In genomic region chr7:91516225-91516624, GRCm38 (mm10) we compare ENCODE assay signal across 17 mouse cellular contexts.
DNase-seq lines count a peak whose midpoint lies in the region; ATAC-seq and TF ChIP-seq lines count a peak whose summit lies in the region.
"Had no signal": no experiment of that assay in that cellular context is flagged by ENCODE, and none has a peak within 500 bp of the region (broad histone marks: within the 10 kb centered on the region; RNA-seq: fewer than 3 reads in every experiment).

No protein-coding gene starts in this region.

- H3K27ac ChIP-seq in forebrain, embryonic 14.5 days (ENCODE audit: low read depth, low read length), result no peak overlapping the region
- H3K27ac ChIP-seq in forebrain, embryonic 12.5 days, result no peak overlapping the region
- H3K27ac ChIP-seq in forebrain, embryonic 16.5 days (ENCODE audit: low read length), result no peak overlapping the region
- no peak overlapping the region for H3K27ac ChIP-seq in forebrain, embryonic 11.5 days (ENCODE audit: low read depth, low read length)
- H3K27ac ChIP-seq in midbrain, embryonic 15.5 days, result no peak overlapping the region
- no peak overlapping the region for H3K27ac ChIP-seq in midbrain, postnatal 0 days (ENCODE audit: low read depth, low read length)
- H3K27ac ChIP-seq: embryonic facial prominence, embryonic 10.5 days; embryonic facial prominence, embryonic 12.5 days had no signal

- no peaks in the 10 kb centered on the region for H3K36me3 ChIP-seq in forebrain, embryonic 14.5 days (ENCODE audit: control insufficient read depth, insufficient read depth, low read length)
- no peaks in the 10 kb centered on the region for H3K36me3 ChIP-seq in forebrain, embryonic 12.5 days (replicated peaks)
- no peaks in the 10 kb centered on the region for H3K36me3 ChIP-seq in forebrain, embryonic 16.5 days (ENCODE audit: control insufficient read depth, insufficient read depth)
- H3K36me3 ChIP-seq in forebrain, embryonic 11.5 days (ENCODE audit: control insufficient read depth, insufficient read depth, low read length), result no peaks in the 10 kb centered on the region
- no peaks in the 10 kb centered on the region for H3K36me3 ChIP-seq in midbrain, embryonic 15.5 days (replicated peaks)
- H3K36me3 ChIP-seq in midbrain, postnatal 0 days (ENCODE audit: insufficient read depth, low read length), result no peaks in the 10 kb centered on the region
- H3K36me3 ChIP-seq: embryonic facial prominence, embryonic 10.5 days; embryonic facial prominence, embryonic 12.5 days had no signal

- no peak overlapping the region for H3K4me3 ChIP-seq in forebrain, embryonic 14.5 days (ENCODE audit: low read depth, low read length)
- no peak overlapping the region for H3K4me3 ChIP-seq in forebrain, embryonic 12.5 days (replicated peaks)
- no peak overlapping the region for H3K4me3 ChIP-seq in forebrain, embryonic 16.5 days (replicated peaks; ENCODE audit: low read length)
- no peak overlapping the region for H3K4me3 ChIP-seq in forebrain, embryonic 11.5 days (ENCODE audit: low read depth, low read length)
- H3K4me3 ChIP-seq in midbrain, embryonic 15.5 days, result no peak overlapping the region
- no peak overlapping the region for H3K4me3 ChIP-seq in midbrain, postnatal 0 days (ENCODE audit: low read depth, low read length)
- H3K4me3 ChIP-seq: embryonic facial prominence, embryonic 10.5 days; embryonic facial prominence, embryonic 12.5 days had no signal

- H3K4me1 ChIP-seq in forebrain, embryonic 14.5 days (ENCODE audit: control insufficient read depth, insufficient read depth, low read length), result peaks cover 5% of the 10 kb centered on the region; the same call in 1 of the 2 replicates
- H3K4me1 ChIP-seq in forebrain, embryonic 12.5 days, result no peaks in the 10 kb centered on the region
- peaks cover 7% of the 10 kb centered on the region for H3K4me1 ChIP-seq in forebrain, embryonic 16.5 days (replicated peaks; ENCODE audit: control insufficient read depth, insufficient read depth, low read length)
- no peaks in the 10 kb centered on the region for H3K4me1 ChIP-seq in forebrain, embryonic 11.5 days (replicated peaks; ENCODE audit: control insufficient read depth, insufficient read depth, low read length)
- H3K4me1 ChIP-seq in midbrain, embryonic 15.5 days, result no peaks in the 10 kb centered on the region
- no peaks in the 10 kb centered on the region for H3K4me1 ChIP-seq in midbrain, postnatal 0 days (ENCODE audit: insufficient read depth, low read length)
- H3K4me1 ChIP-seq: embryonic facial prominence, embryonic 10.5 days; embryonic facial prominence, embryonic 12.5 days had no signal

- peak; percentile 60 for DNase-seq in forebrain, embryonic 14.5 days (ENCODE audit: low spot score)
- no peak for DNase-seq in forebrain, embryonic 11.5 days (ENCODE audit: low spot score)
- no peak for DNase-seq in midbrain, postnatal 0 days (ENCODE audit: low spot score)
- no peak for DNase-seq in spleen, adult 18-20 months
- DNase-seq: adrenal gland, adult 2 months; adrenal gland, postnatal 10 days; adrenal gland, postnatal 25 days; cerebellum, adult 11-12 months; cerebellum, adult 2 months; cerebellum, adult 9-10 months; cerebellum, postnatal 10 days; cerebellum, postnatal 25 days had no signal

- no peak for TF ChIP-seq CTCF in midbrain, postnatal 0 days (IDR thresholded peaks at IDR 0.05)

- H3K27me3 ChIP-seq in forebrain, embryonic 14.5 days (replicated peaks; ENCODE audit: control insufficient read depth, insufficient read depth, low read length), result no peaks in the 10 kb centered on the region
- no peaks in the 10 kb centered on the region for H3K27me3 ChIP-seq in forebrain, embryonic 12.5 days
- no peaks in the 10 kb centered on the region for H3K27me3 ChIP-seq in forebrain, embryonic 16.5 days (replicated peaks; ENCODE audit: control insufficient read depth, insufficient read depth, low read length)
- H3K27me3 ChIP-seq in forebrain, embryonic 11.5 days (ENCODE audit: control insufficient read depth, insufficient read depth, low read length), result no peaks in the 10 kb centered on the region
- H3K27me3 ChIP-seq in midbrain, embryonic 15.5 days (replicated peaks), result no peaks in the 10 kb centered on the region
- no peaks in the 10 kb centered on the region for H3K27me3 ChIP-seq in midbrain, postnatal 0 days (ENCODE audit: insufficient read depth, low read length)
- H3K27me3 ChIP-seq: embryonic facial prominence, embryonic 12.5 days had no signal

- H3K9me3 ChIP-seq in forebrain, embryonic 14.5 days (replicated peaks; ENCODE audit: control insufficient read depth, low read length), result no peaks in the 10 kb centered on the region
- no peaks in the 10 kb centered on the region for H3K9me3 ChIP-seq in forebrain, embryonic 12.5 days
- no peaks in the 10 kb centered on the region for H3K9me3 ChIP-seq in forebrain, embryonic 16.5 days (ENCODE audit: control insufficient read depth, low read length)
- no peaks in the 10 kb centered on the region for H3K9me3 ChIP-seq in forebrain, embryonic 11.5 days (ENCODE audit: control insufficient read depth, low read length)
- H3K9me3 ChIP-seq in midbrain, embryonic 15.5 days, result no peaks in the 10 kb centered on the region
- no peaks in the 10 kb centered on the region for H3K9me3 ChIP-seq in midbrain, postnatal 0 days (ENCODE audit: low read length)
- H3K9me3 ChIP-seq: embryonic facial prominence, embryonic 10.5 days; embryonic facial prominence, embryonic 12.5 days had no signal

- no peak overlapping the region for H3K9ac ChIP-seq in forebrain, embryonic 14.5 days (ENCODE audit: low read length)
- H3K9ac ChIP-seq in forebrain, embryonic 12.5 days, result no peak overlapping the region
- H3K9ac ChIP-seq in forebrain, embryonic 16.5 days (replicated peaks; ENCODE audit: low read depth, low read length), result no peak overlapping the region
- no peak overlapping the region for H3K9ac ChIP-seq in forebrain, embryonic 11.5 days (ENCODE audit: low read length)
- no peak overlapping the region for H3K9ac ChIP-seq in midbrain, embryonic 15.5 days
- no peak overlapping the region for H3K9ac ChIP-seq in midbrain, postnatal 0 days (replicated peaks; ENCODE audit: low read length, poor library complexity, severe bottlenecking)
- H3K9ac ChIP-seq: embryonic facial prominence, embryonic 12.5 days had no signal

- 63% methylated on average over 3 of the region's 3 CpGs for WGBS in forebrain, embryonic 14.5 days
- WGBS in forebrain, embryonic 12.5 days, result 77% methylated on average over 3 of the region's 3 CpGs
- WGBS in forebrain, embryonic 16.5 days, result 58% methylated on average over 3 of the region's 3 CpGs
- WGBS in forebrain, embryonic 11.5 days, result 83% methylated on average over 3 of the region's 3 CpGs
- WGBS in midbrain, embryonic 15.5 days, result 65% methylated on average over 3 of the region's 3 CpGs
- 65% methylated on average over 3 of the region's 3 CpGs for WGBS in midbrain, postnatal 0 days

- H3K4me2 ChIP-seq in forebrain, embryonic 14.5 days (ENCODE audit: low read length), result no peak overlapping the region
- no peak overlapping the region for H3K4me2 ChIP-seq in forebrain, embryonic 12.5 days
- H3K4me2 ChIP-seq in forebrain, embryonic 16.5 days (ENCODE audit: low read length), result no peak overlapping the region
- no peak overlapping the region for H3K4me2 ChIP-seq in forebrain, embryonic 11.5 days (ENCODE audit: low read depth, low read length, severe bottlenecking)
- no peak overlapping the region for H3K4me2 ChIP-seq in midbrain, embryonic 15.5 days
- H3K4me2 ChIP-seq in midbrain, postnatal 0 days (ENCODE audit: low read depth, low read length, poor library complexity, severe bottlenecking), result no peak overlapping the region
- H3K4me2 ChIP-seq: embryonic facial prominence, embryonic 12.5 days had no signal

- ATAC-seq in forebrain, embryonic 14.5 days, result peak; percentile 72
- ATAC-seq in forebrain, embryonic 12.5 days (ENCODE audit: low FRiP score), result no peak
- ATAC-seq in forebrain, embryonic 16.5 days, result peak; percentile 80
- no peak for ATAC-seq in forebrain, embryonic 11.5 days (replicated peaks; ENCODE audit: low FRiP score)
- 0 out of 2 replicates have a peak, but pooled peaks have one; percentile 30 for ATAC-seq in midbrain, embryonic 15.5 days (replicated peaks)
- ATAC-seq in midbrain, postnatal 0 days (ENCODE audit: low FRiP score), result no peak

Comparison
In these comparisons a context has a peak if more than half of its experiments do, and no peak if none do; other contexts are left out.
1. ATAC-seq: peak in forebrain, embryonic 14.5 days (single experiment), forebrain, embryonic 16.5 days (single experiment) and midbrain, embryonic 15.5 days (single experiment); none in forebrain, embryonic 12.5 days (single experiment), forebrain, embryonic 11.5 days (single experiment) and midbrain, postnatal 0 days (single experiment).